Mouse (Mus musculus) midbrain, embryonic 12.5 days (tissue): Measurements from ENCODE around the gene Mmp7. TPM values are rescaled to one million over a fixed set of nuclear protein-coding genes. Genes with fewer than 3 reads are reported as not detected.

Experiments used
- ATAC-seq: fragments of 200-750 bp; cut with Nextera tagmentation; 2 replicates; pipeline ENCODE4 v1.8.0; 2017; ENCODE audit warnings: low read depth, moderate TSS enrichment, moderate library complexity; ENCODE audit not compliant: low FRiP score
- H3K27ac ChIP-seq: fragments of 300-500 bp; sonication (generic); replicated peaks from 2 replicates; pipeline ENCODE4 v1.5.1; 2016; ENCODE audit warnings: mild to moderate bottlenecking
- H3K27me3 ChIP-seq: fragments of 300-500 bp; sonication (generic); 2 replicates; pipeline ENCODE4 v1.6.1; 2016; ENCODE audit warnings: mild to moderate bottlenecking
- H3K36me3 ChIP-seq: fragments of 300-500 bp; sonication (generic); 2 replicates; pipeline ENCODE4 v1.6.1; 2016
- H3K4me1 ChIP-seq: fragments of 300-500 bp; sonication (generic); 2 replicates; pipeline ENCODE4 v1.6.1; 2016
- H3K4me2 ChIP-seq: fragments of 300-500 bp; sonication (generic); replicated peaks from 2 replicates; pipeline ENCODE4 v1.6.1; 2016; ENCODE audit warnings: mild to moderate bottlenecking, moderate library complexity
- H3K4me3 ChIP-seq: fragments of 300-500 bp; sonication (generic); 2 replicates; pipeline ENCODE4 v1.5.1; 2016; ENCODE audit warnings: mild to moderate bottlenecking
- H3K9ac ChIP-seq: fragments of 300-500 bp; sonication (generic); replicated peaks from 2 replicates; pipeline ENCODE4 v1.6.1; 2016; ENCODE audit warnings: mild to moderate bottlenecking, moderate library complexity
- H3K9me3 ChIP-seq: fragments of 300-500 bp; sonication (generic); 2 replicates; pipeline ENCODE4 v1.6.1; 2016; ENCODE audit warnings: mild to moderate bottlenecking
- WGBS: fragments of 180-500 bp; shearing (Covaris S2); methylation state at CpG from one replicate; pipeline ENCODE4 v1.1.7; 2016; 5-methylcytosine and 5-hydroxymethylcytosine counted together
- polyA plus RNA-seq: library from polyadenylated mRNA; unstranded; fragments of >200 nt; fragmentation: Nextera tagmentation; extraction: Ambion mirVana; gene quantifications from 2 replicates; pipeline ENCODE4 v1.2.1, GENCODE M21; 2016

Mmp7 gene
- not detected in 2 replicates for polyA plus RNA-seq

- no peaks in the 10 kb centered on the region for H3K9me3 ChIP-seq
Measured at GRCm38 (mm10) chr9:7691790-7692189, at the start of gene Mmp7. Gene Mmp7 (plus strand): TSS chr9:7692090.

GRCm38 (mm10) chr9:7647901-7648300 lies 44.0 kb upstream of the Mmp7 start:
- WGBS, result 84% methylated on average over 3 of the region's 3 CpGs
- Histone ChIP-seq H3K9ac (no peak overlapping the region), H3K36me3 (no peaks in the 10 kb centered on the region)

More at GRCm38 (mm10) chr9:7691790-7692189, at the start of gene Mmp7:
- Histone ChIP-seq H3K27ac (no peak within 1 kb of the TSS), H3K4me2 (no peak within 1 kb of the TSS), H3K4me3 (no peak within 1 kb of the TSS), H3K36me3 (no peaks in the 10 kb centered on the region), H3K9ac (no peak within 1 kb of the TSS), H3K27me3 (no peaks in the 10 kb centered on the region), H3K4me1 (no peaks in the 10 kb centered on the region)
- WGBS, result 89% methylated on average over 1 of the region's 1 CpGs
- ATAC-seq, result no peak

GRCm38 (mm10) chr9:7650397-7651180 lies 41.3 kb upstream of the Mmp7 start:
- H3K27ac ChIP-seq, result no peak overlapping the region
- no peaks in the 10 kb centered on the region for H3K4me1 ChIP-seq
- H3K4me3 ChIP-seq, result no peak overlapping the region
- no peaks in the 10 kb centered on the region for H3K36me3 ChIP-seq
- no peaks in the 10 kb centered on the region for H3K27me3 ChIP-seq
- H3K4me2 ChIP-seq, result no peak overlapping the region
- ATAC-seq, result no peak
- WGBS, result 84% methylated on average over 5 of the region's 5 CpGs
- no peak overlapping the region for H3K9ac ChIP-seq
- no peaks in the 10 kb centered on the region for H3K9me3 ChIP-seq

More at GRCm38 (mm10) chr9:7647901-7648300, 44.0 kb upstream of the Mmp7 start:
- Histone ChIP-seq H3K4me3 (no peak overlapping the region), H3K27ac (no peak overlapping the region), H3K27me3 (no peaks in the 10 kb centered on the region), H3K9me3 (no peaks in the 10 kb centered on the region), H3K4me1 (no peaks in the 10 kb centered on the region), H3K4me2 (no peak overlapping the region)
- ATAC-seq, result no peak

GRCm38 (mm10) chr9:7652351-7653085 lies 39.4 kb upstream of the Mmp7 start:
- Histone ChIP-seq H3K9ac (no peak overlapping the region), H3K27me3 (no peaks in the 10 kb centered on the region), H3K4me2 (no peak overlapping the region), H3K4me3 (no peak overlapping the region), H3K27ac (no peak overlapping the region), H3K4me1 (no peaks in the 10 kb centered on the region), H3K9me3 (no peaks in the 10 kb centered on the region), H3K36me3 (no peaks in the 10 kb centered on the region)
- 89% methylated on average over 5 of the region's 5 CpGs for WGBS
- ATAC-seq, result no peak

- WGBS, result 88% methylated on average over 4 of the region's 4 CpGs
- H3K27me3 ChIP-seq, result no peaks in the 10 kb centered on the region
- no peaks in the 10 kb centered on the region for H3K9me3 ChIP-seq
- no peaks in the 10 kb centered on the region; the same call in 1 of the 2 replicates for H3K4me1 ChIP-seq
- H3K27ac ChIP-seq, result no peak overlapping the region
- ATAC-seq, result no peak
- no peak overlapping the region for H3K4me3 ChIP-seq
- H3K36me3 ChIP-seq, result no peaks in the 10 kb centered on the region
- H3K4me2 ChIP-seq, result no peak overlapping the region
- H3K9ac ChIP-seq, result no peak overlapping the region
Measured at GRCm38 (mm10) chr9:7657946-7658345, 33.9 kb upstream of the Mmp7 start.

GRCm38 (mm10) chr9:7659469-7660020 lies 32.3 kb upstream of the Mmp7 start:
- WGBS, result 61% methylated on average over 6 of the region's 6 CpGs
- Histone ChIP-seq H3K4me1 (no peaks in the 10 kb centered on the region; the same call in 1 of the 2 replicates), H3K36me3 (no peaks in the 10 kb centered on the region), H3K9me3 (no peaks in the 10 kb centered on the region), H3K4me3 (no peak overlapping the region), H3K27me3 (no peaks in the 10 kb centered on the region), H3K9ac (no peak overlapping the region), H3K27ac (no peak overlapping the region), H3K4me2 (no peak overlapping the region)
- no peak for ATAC-seq

GRCm38 (mm10) chr9:7661371-7661770 lies 30.5 kb upstream of the Mmp7 start:
- Histone ChIP-seq H3K36me3 (no peaks in the 10 kb centered on the region), H3K27me3 (no peaks in the 10 kb centered on the region), H3K27ac (no peak overlapping the region), H3K4me3 (no peak overlapping the region), H3K9me3 (no peaks in the 10 kb centered on the region), H3K4me1 (no peaks in the 10 kb centered on the region; the same call in 1 of the 2 replicates), H3K9ac (no peak overlapping the region), H3K4me2 (no peak overlapping the region)
- no peak for ATAC-seq
- 98% methylated on average over 1 of the region's 1 CpGs for WGBS

GRCm38 (mm10) chr9:7669674-7670073 lies 22.2 kb upstream of the Mmp7 start:
- H3K4me1 ChIP-seq, result no peaks in the 10 kb centered on the region
- H3K9ac ChIP-seq, result no peak overlapping the region
- no peak overlapping the region for H3K4me2 ChIP-seq
- no peak overlapping the region for H3K4me3 ChIP-seq
- no peak overlapping the region for H3K27ac ChIP-seq
- H3K9me3 ChIP-seq, result no peaks in the 10 kb centered on the region
- no peak for ATAC-seq
- 87% methylated on average over 1 of the region's 1 CpGs for WGBS
- H3K36me3 ChIP-seq, result no peaks in the 10 kb centered on the region
- no peaks in the 10 kb centered on the region for H3K27me3 ChIP-seq

- H3K27ac ChIP-seq, result no peak overlapping the region
- no peak for ATAC-seq
- no peaks in the 10 kb centered on the region for H3K36me3 ChIP-seq
- H3K4me2 ChIP-seq, result no peak overlapping the region
- H3K4me3 ChIP-seq, result no peak overlapping the region
- H3K27me3 ChIP-seq, result no peaks in the 10 kb centered on the region
- 85% methylated on average over 9 of the region's 9 CpGs for WGBS
- H3K9ac ChIP-seq, result no peak overlapping the region
- no peaks in the 10 kb centered on the region for H3K9me3 ChIP-seq
- H3K4me1 ChIP-seq, result no peaks in the 10 kb centered on the region
Measured at GRCm38 (mm10) chr9:7672985-7673384, 18.9 kb upstream of the Mmp7 start.

- Histone ChIP-seq H3K4me2 (no peak overlapping the region), H3K4me3 (no peak overlapping the region), H3K4me1 (no peaks in the 10 kb centered on the region), H3K36me3 (no peaks in the 10 kb centered on the region), H3K9ac (no peak overlapping the region), H3K9me3 (no peaks in the 10 kb centered on the region), H3K27ac (no peak overlapping the region), H3K27me3 (no peaks in the 10 kb centered on the region)
- no peak for ATAC-seq
- WGBS, result 87% methylated on average over 2 of the region's 2 CpGs
Measured at GRCm38 (mm10) chr9:7678154-7678837, 13.6 kb upstream of the Mmp7 start.

- H3K9me3 ChIP-seq, result no peaks in the 10 kb centered on the region
- WGBS, result 93% methylated on average over 9 of the region's 9 CpGs
- H3K27me3 ChIP-seq, result no peaks in the 10 kb centered on the region
Measured at GRCm38 (mm10) chr9:7682081-7682618, 9.7 kb upstream of the Mmp7 start.

More at GRCm38 (mm10) chr9:7682081-7682618, 9.7 kb upstream of the Mmp7 start:
- Histone ChIP-seq H3K9ac (no peak overlapping the region), H3K27ac (no peak overlapping the region), H3K4me2 (no peak overlapping the region), H3K36me3 (no peaks in the 10 kb centered on the region), H3K4me1 (no peaks in the 10 kb centered on the region), H3K4me3 (no peak overlapping the region)
- no peak for ATAC-seq
